Mouse (Mus musculus): ENCODE measurements around the gene Sh3pxd2a. TPM values are rescaled to one million over a fixed set of nuclear protein-coding genes. Genes with fewer than 3 reads are reported as not detected.

The Sh3pxd2a gene
- total and polyA plus RNA-seq, 3 experiments, result 1.3 to 4.6 (median 3.2) TPM

DNA sequence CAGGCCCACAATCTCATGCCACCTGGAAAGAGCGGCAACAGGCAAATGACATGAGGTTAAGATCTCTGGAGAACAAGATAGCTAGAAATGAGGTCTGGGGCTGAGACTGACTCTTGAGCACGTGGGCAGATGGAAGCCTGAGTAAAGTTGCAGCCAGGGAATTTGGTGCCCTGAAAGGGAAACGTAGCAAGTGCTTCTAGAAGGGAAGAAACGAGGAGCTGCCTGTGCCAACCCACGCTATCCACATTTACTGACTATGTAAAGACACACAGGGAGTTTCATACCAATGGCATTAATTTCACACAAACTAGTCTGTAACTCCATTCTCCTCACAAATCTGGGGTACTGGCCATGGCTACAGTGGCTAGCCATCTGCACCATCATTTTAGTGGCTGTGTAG is 35.6 kb upstream of the Sh3pxd2a start:
- Histone ChIP-seq H3K27me3 (replicated peaks) (no peaks in the 10 kb centered on the region), H3K79me2 (replicated peaks; ENCODE audit: control insufficient read depth, extremely low read depth, insufficient read depth, poor library complexity, severe bottlenecking) (no peaks in the 10 kb centered on the region), H3K9me3 (replicated peaks; ENCODE audit: low read length) (no peaks in the 10 kb centered on the region), H3K4me2 (ENCODE audit: insufficient read depth, low read depth, poor library complexity, severe bottlenecking) (no peak overlapping the region), H3K9ac (ENCODE audit: insufficient read depth, low read depth) (no peak overlapping the region), H3K4me1 (ENCODE audit: control insufficient read depth in 1 of 2, insufficient read depth in 2 of 2) (no peaks in the 10 kb centered on the region), H3K4me3 (replicated peaks in 1 of 3; ENCODE audit: low read depth in 2 of 3, low read length in 2 of 3, poor library complexity in 1 of 3) (no peak overlapping the region), H3K36me3 (replicated peaks in 1 of 2; ENCODE audit: control insufficient read depth in 1 of 2, insufficient read depth in 1 of 2, low read length in 1 of 2) (peaks cover 0 to 23% of the 10 kb centered on the region in 2 experiments), H3K27ac (ENCODE audit: insufficient read depth, low read depth) (no peak overlapping the region)
- DNase-seq (ENCODE audit: extremely low read depth), result no peak
- dilution Hi-C loops (cut with MboI; ENCODE audit: extremely low pct_ligation_motif_present, extremely low pct_unique_long_range_greater_than_20kb, low sequenced_read_pairs) (no loop called here), in situ Hi-C loops (cut with MboI; ENCODE audit: low pct_ligation_motif_present, low pct_unique_long_range_greater_than_20kb, low sequenced_read_pairs) (loop anchor here (5.0 kb wide), 1 partner anchor 138 kb away; no protein-coding TSS in a partner anchor)
- TF ChIP-seq CHD2 (IDR thresholded peaks at IDR 0.05; ENCODE audit: low read length) (no peak), MAZ (IDR thresholded peaks at IDR 0.05; ENCODE audit: low read depth, low read length) (no peak), MEF2A (IDR thresholded peaks at IDR 0.05; ENCODE audit: borderline replicate concordance, low read depth, low read length) (no peak), BHLHE40 (IDR thresholded peaks at IDR 0.05; ENCODE audit: low read depth, low read length) (no peak), NELFE (IDR thresholded peaks at IDR 0.05; ENCODE audit: low read depth, low read length) (no peak), SMC3 (IDR thresholded peaks at IDR 0.05; ENCODE audit: low read depth, low read length) (no peak), IRF4 (IDR thresholded peaks at IDR 0.05; ENCODE audit: low read depth, low read length) (no peak), HCFC1 (IDR thresholded peaks at IDR 0.05; ENCODE audit: low read depth, low read length) (no peak), TCF12 (IDR thresholded peaks at IDR 0.05; ENCODE audit: low read depth, low read length) (no peak), POLR2AphosphoS2 (IDR thresholded peaks at IDR 0.05; ENCODE audit: low read depth, low read length) (no peak), USF1 (IDR thresholded peaks at IDR 0.05; ENCODE audit: low read depth, low read length) (no peak), CTCF (conservative IDR thresholded peaks at IDR 0.05 in 1 of 2, IDR thresholded peaks at IDR 0.05 in 1 of 2; ENCODE audit: low read depth in 2 of 2, low read length in 2 of 2) (no peak), KAT2A (IDR thresholded peaks at IDR 0.05; ENCODE audit: insufficient replicate concordance, low read length) (no peak), MAX (IDR thresholded peaks at IDR 0.05; ENCODE audit: low read length) (no peak), POLR2A (IDR thresholded peaks at IDR 0.05; ENCODE audit: low read depth, low read length) (no peak), ETS1 (conservative IDR thresholded peaks at IDR 0.05; ENCODE audit: low read depth, low read length) (no peak), JUN (IDR thresholded peaks at IDR 0.05; ENCODE audit: insufficient read depth, low read depth, low read length) (no peak)

DNA sequence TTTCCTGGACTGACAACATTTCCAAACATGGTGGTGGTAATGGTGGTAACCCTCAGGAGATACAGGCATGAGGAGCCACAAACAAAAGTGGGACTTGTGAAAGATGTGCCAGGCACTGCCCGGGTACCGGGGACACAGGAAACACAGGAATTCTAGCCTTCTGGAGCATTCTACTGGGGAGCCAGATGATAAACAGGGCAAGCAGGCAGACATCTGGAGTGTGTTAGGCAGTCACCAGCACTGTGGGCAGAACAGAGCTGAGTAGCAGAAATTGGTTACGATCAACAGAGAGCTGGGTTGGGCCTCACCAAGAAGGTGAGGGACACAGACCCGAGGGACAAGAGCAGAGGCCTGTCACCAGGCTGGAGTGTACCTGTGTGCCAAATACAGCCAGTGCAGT is 34.7 kb upstream of the Sh3pxd2a start:
- Histone ChIP-seq H3K27me3 (replicated peaks) (no peaks in the 10 kb centered on the region), H3K9ac (ENCODE audit: insufficient read depth, low read depth) (no peak overlapping the region)

More for the DNA sequence above, 34.7 kb upstream of the Sh3pxd2a start:
- H3K79me2 ChIP-seq (replicated peaks; ENCODE audit: control insufficient read depth, extremely low read depth, insufficient read depth, poor library complexity, severe bottlenecking), result no peaks in the 10 kb centered on the region
- dilution Hi-C loops (cut with MboI; ENCODE audit: extremely low pct_ligation_motif_present, extremely low pct_unique_long_range_greater_than_20kb, low sequenced_read_pairs) (no loop called here), in situ Hi-C loops (cut with MboI; ENCODE audit: low pct_ligation_motif_present, low pct_unique_long_range_greater_than_20kb, low sequenced_read_pairs) (no loop called here)
- H3K4me2 ChIP-seq (ENCODE audit: insufficient read depth, low read depth, poor library complexity, severe bottlenecking), result no peak overlapping the region
- H3K9me3 ChIP-seq (replicated peaks; ENCODE audit: low read length), result no peaks in the 10 kb centered on the region
- no peak overlapping the region for H3K4me3 ChIP-seq (replicated peaks in 1 of 3; ENCODE audit: low read depth in 2 of 3, low read length in 2 of 3, poor library complexity in 1 of 3)
- H3K36me3 ChIP-seq (replicated peaks in 1 of 2; ENCODE audit: control insufficient read depth in 1 of 2, insufficient read depth in 1 of 2, low read length in 1 of 2), result peaks cover 0 to 20% of the 10 kb centered on the region in 2 experiments
- TF ChIP-seq CTCF (conservative IDR thresholded peaks at IDR 0.05 in 1 of 2, IDR thresholded peaks at IDR 0.05 in 1 of 2; ENCODE audit: low read depth in 2 of 2, low read length in 2 of 2) (no peak), SIN3A (IDR thresholded peaks at IDR 0.05; ENCODE audit: low read length) (no peak), NELFE (IDR thresholded peaks at IDR 0.05; ENCODE audit: low read depth, low read length) (no peak), ZC3H11A (IDR thresholded peaks at IDR 0.05; ENCODE audit: low read depth, low read length) (no peak)
- H3K27ac ChIP-seq (ENCODE audit: insufficient read depth, low read depth), result no peak overlapping the region
- DNase-seq (ENCODE audit: extremely low read depth), result no peak
- H3K4me1 ChIP-seq (ENCODE audit: control insufficient read depth in 1 of 2, insufficient read depth in 2 of 2), result no peaks in the 10 kb centered on the region

All from CH12.LX (cell line).